Mouse (Mus musculus) megakaryocyte-erythroid progenitor cell, adult 5 weeks (primary cell): Measurements from ENCODE around the gene Rfx3. TPM values are rescaled to one million over a fixed set of nuclear protein-coding genes. Genes with fewer than 3 reads are reported as not detected.

Experiments used
- polyA plus RNA-seq: library from polyadenylated mRNA; stranded (reverse); fragments of >175 nt; gene quantifications from 2 replicates; pipeline ENCODE4 v1.2.3, GENCODE M21; 2012

Rfx3 gene
- 0.77 and 1.3 TPM in 2 replicates for polyA plus RNA-seq

GRCm38 (mm10) chr19:28010471-28011395 is at the start of gene Rfx3:
TSS of gene Rfx3 (minus strand) at chr19:28011166.

